Mouse (Mus musculus) 3T3-L1 (cell line): ENCODE measurements around the gene Ccdc34.

Experiments
- DNase-seq: peaks from one replicate; pipeline ENCODE4 v3.0.0-alpha.2; 2015; ENCODE audit warnings: low read depth, low spot score

Gene Ccdc34

GRCm38 (mm10) chr2:109996411-109996810, 21.2 kb upstream of the Ccdc34 start:
- no peak for DNase-seq

- peak; percentile 63 for DNase-seq
Measured at GRCm38 (mm10) chr2:110004668-110005067, 12.9 kb upstream of the Ccdc34 start.

- no peak for DNase-seq
Measured at GRCm38 (mm10) chr2:110005164-110005563, 12.5 kb upstream of the Ccdc34 start.

- DNase-seq: no peak
Measured at GRCm38 (mm10) chr2:110005596-110006239, 11.9 kb upstream of the Ccdc34 start.

- DNase-seq: no peak
Measured at GRCm38 (mm10) chr2:110007423-110008267, 10.0 kb upstream of the Ccdc34 start.

GRCm38 (mm10) chr2:110009449-110009848, 8.2 kb upstream of the Ccdc34 start:
- DNase-seq: no peak

- DNase-seq: no peak
Measured at GRCm38 (mm10) chr2:110012184-110012725, 5.4 kb upstream of the Ccdc34 start.

- no peak for DNase-seq
Measured at GRCm38 (mm10) chr2:110017087-110017486, 530 bp upstream of the Ccdc34 start.

GRCm38 (mm10) chr2:110019656-110020055, 2.0 kb downstream of the Ccdc34 start:
- DNase-seq: no peak

- DNase-seq: no peak
Measured at GRCm38 (mm10) chr2:110020430-110020829, 2.8 kb downstream of the Ccdc34 start.

GRCm38 (mm10) chr2:110036265-110036664, 18.6 kb downstream of the Ccdc34 start:
- no peak for DNase-seq

- DNase-seq: no peak
Measured at GRCm38 (mm10) chr2:110036665-110037064, 19.0 kb downstream of the Ccdc34 start.

GRCm38 (mm10) chr2:110037221-110037620, 19.6 kb downstream of the Ccdc34 start:
- no peak for DNase-seq

GRCm38 (mm10) chr2:110038341-110038740, 20.7 kb downstream of the Ccdc34 start:
- no peak for DNase-seq

GRCm38 (mm10) chr2:110042861-110043760, 25.5 kb downstream of the Ccdc34 start:
- DNase-seq: peak; percentile 59

GRCm38 (mm10) chr2:110058424-110058823, 40.8 kb downstream of the Ccdc34 start:
- no peak for DNase-seq

- DNase-seq: peak; percentile 72
Measured at GRCm38 (mm10) chr2:110063131-110063530, 45.5 kb downstream of the Ccdc34 start.

GRCm38 (mm10) chr2:110068916-110069315, 51.3 kb downstream of the Ccdc34 start:
- DNase-seq: no peak

- no peak for DNase-seq
Measured at GRCm38 (mm10) chr2:110073023-110073422, 55.4 kb downstream of the Ccdc34 start.

GRCm38 (mm10) chr2:110074646-110075452, 57.2 kb downstream of the Ccdc34 start:
- DNase-seq: peak; percentile 86

GRCm38 (mm10) chr2:110077240-110077639, 59.6 kb downstream of the Ccdc34 start:
- no peak for DNase-seq
